In genomic region chr13:31629321-31629851, GRCm38 (mm10) we compare ENCODE assay signal across 9 mouse cellular contexts. TPM values are rescaled to one million over a fixed set of nuclear protein-coding genes. Genes with fewer than 3 reads are reported as not detected.
DNase-seq lines count a peak whose midpoint lies in the region; ATAC-seq and TF ChIP-seq lines count a peak whose summit lies in the region.
"Had no signal": no experiment of that assay in that cellular context is flagged by ENCODE, and none has a peak within 500 bp of the region (broad histone marks: within the 10 kb centered on the region; RNA-seq: fewer than 3 reads in every experiment).

No protein-coding gene starts in this region.

- TF ChIP-seq CTCF in kidney, adult 2 months (conservative IDR thresholded peaks at IDR 0.05; ENCODE audit: insufficient read depth, insufficient read length, low read depth, low read length) = no peak
- TF ChIP-seq CTCF in bone marrow macrophage, adult 2 months (IDR thresholded peaks at IDR 0.05; ENCODE audit: low read depth, low read length) = no peak

- no peaks in the 10 kb centered on the region for H3K9me3 ChIP-seq in heart, embryonic 16.5 days (replicated peaks; ENCODE audit: control insufficient read depth, low read length)
- no peaks in the 10 kb centered on the region for H3K9me3 ChIP-seq in lung, embryonic 16.5 days (ENCODE audit: control insufficient read depth, low read length)
- H3K9me3 ChIP-seq in stomach, embryonic 15.5 days = no peaks in the 10 kb centered on the region

- H3K4me3 ChIP-seq in kidney, adult 2 months (ENCODE audit: insufficient read depth, low read depth, low read length) = peak overlapping the region; percentile 39
- H3K4me3 ChIP-seq in bone marrow macrophage, adult 2 months (ENCODE audit: insufficient read depth, low read length) = peak overlapping the region; percentile 65
- peak overlapping the region; percentile 58 for H3K4me3 ChIP-seq in heart, embryonic 16.5 days (ENCODE audit: low read length)
- H3K4me3 ChIP-seq in lung, embryonic 16.5 days (ENCODE audit: low read length) = peak overlapping the region; percentile 68
- peak overlapping the region; percentile 58 for H3K4me3 ChIP-seq in stomach, embryonic 15.5 days (replicated peaks)

- no peaks in the 10 kb centered on the region for H3K36me3 ChIP-seq in kidney, adult 2 months (ENCODE audit: control insufficient read depth, insufficient read depth, low read length)
- no peaks in the 10 kb centered on the region for H3K36me3 ChIP-seq in heart, embryonic 16.5 days (ENCODE audit: control insufficient read depth, insufficient read depth)
- H3K36me3 ChIP-seq in lung, embryonic 16.5 days (ENCODE audit: control insufficient read depth, insufficient read depth, low read length) = 0 out of 2 replicates have a peak, but pooled peaks cover 2% of the 10 kb centered on the region
- no peaks in the 10 kb centered on the region for H3K36me3 ChIP-seq in stomach, embryonic 15.5 days

- peak overlapping the region; percentile 78 for H3K4me2 ChIP-seq in heart, embryonic 16.5 days (ENCODE audit: low read depth, low read length)
- peak overlapping the region; percentile 78 for H3K4me2 ChIP-seq in lung, embryonic 16.5 days (ENCODE audit: low read depth, low read length)
- peak overlapping the region; percentile 84 for H3K4me2 ChIP-seq in stomach, embryonic 15.5 days

- under 1% methylated on average over 40 of the region's 40 CpGs for WGBS in kidney, adult 2 months
- WGBS in heart, embryonic 16.5 days = 2% methylated on average over 40 of the region's 40 CpGs
- 4% methylated on average over 40 of the region's 40 CpGs for WGBS in lung, embryonic 16.5 days
- WGBS in stomach, embryonic 15.5 days = 3% methylated on average over 40 of the region's 40 CpGs

- peaks cover 7% of the 10 kb centered on the region for H3K27me3 ChIP-seq in kidney, adult 2 months (replicated peaks; ENCODE audit: control insufficient read depth, insufficient read depth, low read length)
- H3K27me3 ChIP-seq in heart, embryonic 16.5 days (ENCODE audit: control insufficient read depth, insufficient read depth, low read length) = peaks cover 82% of the 10 kb centered on the region
- peaks cover 69% of the 10 kb centered on the region for H3K27me3 ChIP-seq in lung, embryonic 16.5 days (ENCODE audit: control insufficient read depth, insufficient read depth, low read depth, low read length)
- H3K27me3 ChIP-seq in stomach, embryonic 15.5 days (replicated peaks) = peaks cover 67% of the 10 kb centered on the region

- peak overlapping the region; percentile 45 for H3K9ac ChIP-seq in heart, embryonic 16.5 days (ENCODE audit: low read length)
- peak overlapping the region; percentile 86 for H3K9ac ChIP-seq in lung, embryonic 16.5 days (ENCODE audit: low read length)
- peak overlapping the region; percentile 26; the same call in 1 of the 2 replicates for H3K9ac ChIP-seq in stomach, embryonic 15.5 days

- H3K4me1 ChIP-seq in kidney, adult 2 months (ENCODE audit: control insufficient read depth, insufficient read depth, low read length) = no peaks in the 10 kb centered on the region
- H3K4me1 ChIP-seq in bone marrow macrophage, adult 2 months (ENCODE audit: control insufficient read depth, insufficient read depth, low read length) = no peaks in the 10 kb centered on the region; the same call in 1 of the 2 replicates
- H3K4me1 ChIP-seq in heart, embryonic 16.5 days (ENCODE audit: control insufficient read depth, insufficient read depth, low read length) = peaks cover 16% of the 10 kb centered on the region
- peaks cover 10% of the 10 kb centered on the region for H3K4me1 ChIP-seq in lung, embryonic 16.5 days (replicated peaks; ENCODE audit: control insufficient read depth, insufficient read depth, low read length)
- H3K4me1 ChIP-seq in stomach, embryonic 15.5 days = peaks cover 36% of the 10 kb centered on the region

- TF ChIP-seq POLR2A in kidney, adult 2 months (IDR thresholded peaks at IDR 0.05; ENCODE audit: low read depth, low read length) = no peak
- no peak for TF ChIP-seq POLR2A in bone marrow macrophage, adult 2 months (IDR thresholded peaks at IDR 0.05; ENCODE audit: borderline replicate concordance, low read depth, low read length)

- H3K27ac ChIP-seq in kidney, adult 2 months (ENCODE audit: insufficient read depth, low read depth, low read length) = no peak overlapping the region
- no peak overlapping the region for H3K27ac ChIP-seq in bone marrow macrophage, adult 2 months (ENCODE audit: insufficient read depth, low read depth, low read length)
- H3K27ac ChIP-seq in heart, embryonic 16.5 days (ENCODE audit: low read length) = no peak overlapping the region
- peak overlapping the region; percentile 13; the same call in 1 of the 2 replicates for H3K27ac ChIP-seq in lung, embryonic 16.5 days (ENCODE audit: low read length)
- peak overlapping the region; percentile 31; the same call in 1 of the 2 replicates for H3K27ac ChIP-seq in stomach, embryonic 15.5 days

- no peak for ATAC-seq in heart, embryonic 16.5 days (replicated peaks; ENCODE audit: extremely low read depth, insufficient read depth, low FRiP score)
- ATAC-seq in lung, embryonic 16.5 days (ENCODE audit: low read depth) = no peak
- ATAC-seq in stomach, embryonic 15.5 days (ENCODE audit: insufficient read depth, low FRiP score, low read depth) = no peak
- no peak for ATAC-seq in erythroblast, adult 5-6 weeks (replicated peaks; ENCODE audit: low FRiP score, poor library complexity, severe bottlenecking)

- DNase-seq in kidney, adult 2 months = no peak
- no peak for DNase-seq in kidney, adult 8-10 months
- DNase-seq in right cerebral cortex, postnatal 4 days = no peak

RNA-seq across cellular contexts. Expression of gene Foxf2, which starts 3.8 kb away (rescaled TPM):
- polyA plus RNA-seq in kidney, adult 2 months (2012; rRNA removed) = 0.10 TPM in 1 of 2 replicates, not detected in the other
- not detected in 2 replicates for polyA plus RNA-seq in bone marrow macrophage, adult 2 months (2012; ENCODE audit: insufficient read depth, insufficient read length, missing spikeins)
- polyA plus RNA-seq in heart, embryonic 16.5 days (2015; fragmentation: Nextera tagmentation; extraction: Ambion mirVana) = 0.22 and 1.6 TPM in 2 replicates
- 19.4 and 22.9 TPM in 2 replicates for polyA plus RNA-seq in lung, embryonic 16.5 days (2015; fragmentation: Nextera tagmentation; extraction: Ambion mirVana)
- 17.5 and 19.0 TPM in 2 replicates for polyA plus RNA-seq in stomach, embryonic 15.5 days (2015; fragmentation: Nextera tagmentation; extraction: Ambion mirVana)
- total RNA-seq in erythroblast, adult 5-6 weeks (2015; ENCODE audit: low replicate concordance) = not detected in 2 replicates
- total RNA-seq in erythroblast, adult 5-6 weeks (2017; ENCODE audit: low replicate concordance) = not detected in 2 replicates
- total RNA-seq: neutrophil, adult 5-6 weeks had no signal

Comparison
In these comparisons a context has a peak if more than half of its experiments do, and no peak if none do; other contexts are left out.
1. H3K27ac ChIP-seq: peak in lung, embryonic 16.5 days (single experiment) and stomach, embryonic 15.5 days (single experiment); none in kidney, adult 2 months (single experiment), bone marrow macrophage, adult 2 months (single experiment) and heart, embryonic 16.5 days (single experiment).
2. H3K9ac ChIP-seq: peak in every context shown above with its lines; median percentile 86 in lung, embryonic 16.5 days; 45 in heart, embryonic 16.5 days; 26 in stomach, embryonic 15.5 days.
3. Peak in every context shown above with its lines, with median percentiles within 50 percentile points of each other: H3K4me3 ChIP-seq and H3K4me2 ChIP-seq.